Comparison of ENCODE assay signal across 15 mouse cellular contexts in genomic region chr11:77942230-77942629, GRCm38 (mm10). TPM values are rescaled to one million over a fixed set of nuclear protein-coding genes. Genes with fewer than 3 reads are reported as not detected.
DNase-seq lines count a peak whose midpoint lies in the region; ATAC-seq lines count a peak whose summit lies in the region.
"Had no signal": no experiment of that assay in that cellular context is flagged by ENCODE, and none has a peak within 500 bp of the region (broad histone marks: within the 10 kb centered on the region; RNA-seq: fewer than 3 reads in every experiment).

No protein-coding gene starts in this region.

- no peak overlapping the region for H3K4me3 ChIP-seq in forebrain, embryonic 10.5 days
- H3K4me3 ChIP-seq in hindbrain, embryonic 10.5 days, result no peak overlapping the region
- no peak overlapping the region for H3K4me3 ChIP-seq in limb, embryonic 12.5 days (replicated peaks)
- no peak overlapping the region for H3K4me3 ChIP-seq in neural tube, embryonic 13.5 days
- no peak overlapping the region for H3K4me3 ChIP-seq in intestine, embryonic 15.5 days (replicated peaks)
- H3K4me3 ChIP-seq: erythroblast, embryonic 14.5 days; layer of hippocampus, adult 2 months; megakaryocyte, embryonic 14.5 days had no signal

- H3K27me3 ChIP-seq in forebrain, embryonic 10.5 days (ENCODE audit: poor library complexity, severe bottlenecking), result peaks cover 98% of the 10 kb centered on the region
- H3K27me3 ChIP-seq in hindbrain, embryonic 10.5 days (ENCODE audit: insufficient read depth, poor library complexity, severe bottlenecking), result peaks cover 96% of the 10 kb centered on the region
- peaks cover 94% of the 10 kb centered on the region for H3K27me3 ChIP-seq in limb, embryonic 12.5 days
- H3K27me3 ChIP-seq in neural tube, embryonic 13.5 days, result peaks cover 89% of the 10 kb centered on the region
- peaks cover 17% of the 10 kb centered on the region; the same call in 1 of the 2 replicates for H3K27me3 ChIP-seq in intestine, embryonic 15.5 days (replicated peaks)

- WGBS in forebrain, embryonic 10.5 days, result 6% methylated on average over 5 of the region's 5 CpGs
- 18% methylated on average over 5 of the region's 5 CpGs for WGBS in hindbrain, embryonic 10.5 days
- WGBS in limb, embryonic 12.5 days, result 5% methylated on average over 5 of the region's 5 CpGs
- WGBS in neural tube, embryonic 13.5 days, result 4% methylated on average over 5 of the region's 5 CpGs
- 20% methylated on average over 5 of the region's 5 CpGs for WGBS in intestine, embryonic 15.5 days

- no peaks in the 10 kb centered on the region; the same call in 1 of the 2 replicates for H3K9me3 ChIP-seq in forebrain, embryonic 10.5 days
- no peaks in the 10 kb centered on the region for H3K9me3 ChIP-seq in hindbrain, embryonic 10.5 days
- no peaks in the 10 kb centered on the region for H3K9me3 ChIP-seq in limb, embryonic 12.5 days
- no peaks in the 10 kb centered on the region for H3K9me3 ChIP-seq in neural tube, embryonic 13.5 days
- no peaks in the 10 kb centered on the region for H3K9me3 ChIP-seq in intestine, embryonic 15.5 days
- H3K9me3 ChIP-seq: megakaryocyte, embryonic 14.5 days had no signal

- ATAC-seq in limb, embryonic 12.5 days (ENCODE audit: insufficient number of reproducible peaks, insufficient read depth, low FRiP score, low TSS enrichment, low read depth), result no peak
- ATAC-seq in neural tube, embryonic 13.5 days (ENCODE audit: low read depth), result peak; percentile 34; the same call in 1 of the 2 replicates
- no peak for ATAC-seq in intestine, embryonic 15.5 days

- no peak overlapping the region for H3K9ac ChIP-seq in limb, embryonic 12.5 days (replicated peaks)
- H3K9ac ChIP-seq in neural tube, embryonic 13.5 days, result peak overlapping the region; percentile 47
- no peak overlapping the region for H3K9ac ChIP-seq in intestine, embryonic 15.5 days

- no peak for DNase-seq in forebrain, embryonic 10.5 days (ENCODE audit: extremely low spot score, low spot score)
- DNase-seq in hindbrain, embryonic 10.5 days (ENCODE audit: low spot score), result peak; percentile 21
- no peak for DNase-seq in adrenal gland, adult 18-20 months (ENCODE audit: low spot score in 2 of 2)
- DNase-seq in right cerebral cortex, postnatal 25 days, result no peak
- DNase-seq: gastrocnemius, postnatal 10 days; heart, postnatal 4 days; kidney, adult 9 months had no signal

- H3K4me1 ChIP-seq in forebrain, embryonic 10.5 days, result peaks cover 36% of the 10 kb centered on the region
- H3K4me1 ChIP-seq in hindbrain, embryonic 10.5 days (replicated peaks), result peaks cover 39% of the 10 kb centered on the region
- H3K4me1 ChIP-seq in limb, embryonic 12.5 days (replicated peaks), result peaks cover 37% of the 10 kb centered on the region
- H3K4me1 ChIP-seq in neural tube, embryonic 13.5 days (replicated peaks), result peaks cover 46% of the 10 kb centered on the region
- no peaks in the 10 kb centered on the region for H3K4me1 ChIP-seq in intestine, embryonic 15.5 days (replicated peaks)

- H3K4me2 ChIP-seq in limb, embryonic 12.5 days, result 0 out of 2 replicates have a peak overlapping the region, but pooled peaks have one; percentile 8
- no peak overlapping the region for H3K4me2 ChIP-seq in neural tube, embryonic 13.5 days
- H3K4me2 ChIP-seq in intestine, embryonic 15.5 days (replicated peaks), result no peak overlapping the region
- H3K4me2 ChIP-seq: heart, embryonic 11.5 days; liver, embryonic 11.5 days had no signal

- no peaks in the 10 kb centered on the region for H3K36me3 ChIP-seq in forebrain, embryonic 10.5 days (replicated peaks)
- no peaks in the 10 kb centered on the region for H3K36me3 ChIP-seq in hindbrain, embryonic 10.5 days
- no peaks in the 10 kb centered on the region for H3K36me3 ChIP-seq in limb, embryonic 12.5 days
- H3K36me3 ChIP-seq in neural tube, embryonic 13.5 days, result 0 out of 2 replicates have a peak, but pooled peaks cover 2% of the 10 kb centered on the region
- H3K36me3 ChIP-seq in intestine, embryonic 15.5 days, result no peaks in the 10 kb centered on the region

- peak overlapping the region; percentile 72 for H3K27ac ChIP-seq in forebrain, embryonic 10.5 days
- H3K27ac ChIP-seq in hindbrain, embryonic 10.5 days, result peak overlapping the region; percentile 66
- H3K27ac ChIP-seq in limb, embryonic 12.5 days, result peak overlapping the region; percentile 59; the same call in 1 of the 2 replicates
- H3K27ac ChIP-seq in neural tube, embryonic 13.5 days (replicated peaks), result peak overlapping the region; percentile 80
- H3K27ac ChIP-seq in intestine, embryonic 15.5 days, result no peak overlapping the region
- H3K27ac ChIP-seq: layer of hippocampus, adult 2 months had no signal

RNA-seq across cellular contexts. Expression of gene Sez6, which starts 11.6 kb away (rescaled TPM):
- polyA plus RNA-seq in forebrain, embryonic 10.5 days (2016; fragmentation: Nextera tagmentation; extraction: Ambion mirVana), result 2.8 and 4.3 TPM in 2 replicates
- polyA plus RNA-seq in hindbrain, embryonic 10.5 days (2016; fragmentation: Nextera tagmentation; extraction: Ambion mirVana), result 8.8 and 19.3 TPM in 2 replicates
- 0.06 TPM in 1 of 2 replicates, not detected in the other for polyA plus RNA-seq in limb, embryonic 12.5 days (2016; fragmentation: Nextera tagmentation; extraction: Ambion mirVana)
- 95.2 and 104 TPM in 2 replicates for polyA plus RNA-seq in neural tube, embryonic 13.5 days (2015; fragmentation: Nextera tagmentation; extraction: Ambion mirVana)
- 1 to 10 TPM; 2.1 to 2.4 TPM for total RNA-seq in adrenal gland, adult 18-20 months (2021)
- polyA plus RNA-seq in intestine, embryonic 15.5 days (2015; fragmentation: Nextera tagmentation; extraction: Ambion mirVana), result 0.95 and 1.2 TPM in 2 replicates
- polyA plus RNA-seq: erythroblast, embryonic 14.5 days had no signal

RNA-seq across cellular contexts. Expression of gene Phf12, which starts 40.3 kb away (rescaled TPM):
- polyA plus RNA-seq in forebrain, embryonic 10.5 days (2016; fragmentation: Nextera tagmentation; extraction: Ambion mirVana), result 17.0 and 20.7 TPM in 2 replicates
- polyA plus RNA-seq in hindbrain, embryonic 10.5 days (2016; fragmentation: Nextera tagmentation; extraction: Ambion mirVana), result 14.5 and 19.7 TPM in 2 replicates
- polyA plus RNA-seq in limb, embryonic 12.5 days (2016; fragmentation: Nextera tagmentation; extraction: Ambion mirVana), result 26.8 and 27.7 TPM in 2 replicates
- polyA plus RNA-seq in neural tube, embryonic 13.5 days (2015; fragmentation: Nextera tagmentation; extraction: Ambion mirVana), result 15.6 and 19.8 TPM in 2 replicates
- total RNA-seq in adrenal gland, adult 18-20 months (2021), result 10 to 100 TPM; 42.3 to 51.8 TPM
- polyA plus RNA-seq in intestine, embryonic 15.5 days (2015; fragmentation: Nextera tagmentation; extraction: Ambion mirVana), result 12.8 and 13.5 TPM in 2 replicates

RNA-seq across cellular contexts. Expression of gene Pipox, which starts 48.3 kb away (rescaled TPM):
- polyA plus RNA-seq in forebrain, embryonic 10.5 days (2016; fragmentation: Nextera tagmentation; extraction: Ambion mirVana), result 10.0 and 10.1 TPM in 2 replicates
- 7.3 and 13.1 TPM in 2 replicates for polyA plus RNA-seq in hindbrain, embryonic 10.5 days (2016; fragmentation: Nextera tagmentation; extraction: Ambion mirVana)
- 0.41 and 0.66 TPM in 2 replicates for polyA plus RNA-seq in limb, embryonic 12.5 days (2016; fragmentation: Nextera tagmentation; extraction: Ambion mirVana)
- polyA plus RNA-seq in neural tube, embryonic 13.5 days (2015; fragmentation: Nextera tagmentation; extraction: Ambion mirVana), result 4.1 and 6.1 TPM in 2 replicates
- 1 to 10 TPM in 1 of 2 experiments, under 1 TPM in 1; 0.26 to 2.4 TPM for total RNA-seq in adrenal gland, adult 18-20 months (2021)
- polyA plus RNA-seq in intestine, embryonic 15.5 days (2015; fragmentation: Nextera tagmentation; extraction: Ambion mirVana), result 29.8 and 36.1 TPM in 2 replicates
- polyA plus RNA-seq: erythroblast, embryonic 14.5 days had no signal
